Mouse (Mus musculus): ENCODE results near the gene Odam. TPM values are rescaled to one million over a fixed set of nuclear protein-coding genes. Genes with fewer than 3 reads are reported as not detected.

Gene Odam
- total RNA-seq (2021) = not detected

DNA sequence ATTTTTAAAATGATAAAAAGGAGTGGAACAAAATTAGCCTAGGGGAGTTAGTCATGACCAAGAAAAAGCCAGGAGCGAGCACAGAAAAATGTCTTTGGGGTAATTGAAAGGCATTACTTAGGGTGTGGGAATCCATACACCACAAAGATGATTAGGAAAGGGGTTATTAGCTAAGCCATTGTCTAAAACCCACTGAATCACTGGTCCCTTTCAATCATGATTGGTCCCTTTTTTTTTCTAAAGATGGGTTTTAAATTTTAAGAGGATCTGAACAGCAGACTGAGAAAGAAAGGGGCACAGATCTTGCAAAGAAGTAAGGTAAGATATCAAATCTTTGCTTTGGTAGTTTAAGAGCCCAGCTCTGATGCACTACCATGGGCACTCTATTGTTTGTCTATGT is at the start of gene Odam:
Gene Odam (plus strand): TSS at position 301 of the 400 bp plus-strand sequence.
- intact Hi-C loops (cut with DNase I) = no loop called here
- DNase-seq = no peak

DNA sequence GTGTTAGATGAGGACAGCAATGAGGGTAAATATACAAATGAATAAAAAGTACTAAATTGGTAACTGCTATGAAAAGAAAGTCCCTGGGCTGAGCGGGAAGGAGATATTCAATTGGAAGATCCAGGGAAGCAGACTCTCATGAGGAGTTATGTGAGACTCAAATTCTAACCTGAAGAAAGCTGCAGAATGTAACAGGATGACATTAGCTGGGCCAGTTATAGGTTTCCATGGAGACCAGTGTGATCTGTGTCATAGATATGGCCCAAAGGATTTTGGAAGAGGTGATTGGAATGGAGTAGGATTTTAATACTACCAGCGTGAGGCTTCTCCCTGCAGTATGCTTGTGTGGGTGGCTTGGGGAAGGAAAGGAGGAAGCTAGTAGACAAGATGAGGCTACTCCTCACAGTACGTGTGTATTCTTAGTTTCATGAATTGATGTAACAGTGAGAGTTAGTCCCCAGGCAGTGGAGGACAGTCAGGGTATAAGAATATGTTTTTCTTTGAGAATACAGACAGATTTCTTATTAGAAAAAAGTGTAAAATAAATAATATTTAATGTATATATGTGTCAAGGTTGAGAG is 29.6 kb upstream of the Odam start:
- intact Hi-C loops (cut with DNase I) = no loop called here
- DNase-seq = no peak

DNA sequence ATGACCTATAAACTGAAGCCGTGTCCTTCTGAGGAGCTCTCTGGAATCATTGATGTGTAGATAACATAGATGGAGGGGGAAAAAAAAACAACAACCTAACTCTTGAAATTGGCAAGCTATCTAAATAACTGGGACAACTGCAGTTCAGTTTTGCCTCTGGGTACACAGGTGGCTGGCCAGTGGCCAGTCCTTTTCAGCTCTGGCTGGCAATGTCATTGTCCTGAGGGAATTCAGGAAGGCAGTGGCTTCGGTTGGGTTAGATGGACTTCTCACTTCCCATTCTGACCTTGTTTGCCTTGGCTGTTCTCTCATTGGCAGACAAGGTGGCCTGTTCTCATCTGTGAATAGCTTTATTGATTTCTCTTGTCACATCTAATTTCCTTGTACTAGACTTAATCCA is 14.7 kb upstream of the Odam start:
- intact Hi-C loops (cut with DNase I) = no loop called here
- peak; percentile 57 for DNase-seq

DNA sequence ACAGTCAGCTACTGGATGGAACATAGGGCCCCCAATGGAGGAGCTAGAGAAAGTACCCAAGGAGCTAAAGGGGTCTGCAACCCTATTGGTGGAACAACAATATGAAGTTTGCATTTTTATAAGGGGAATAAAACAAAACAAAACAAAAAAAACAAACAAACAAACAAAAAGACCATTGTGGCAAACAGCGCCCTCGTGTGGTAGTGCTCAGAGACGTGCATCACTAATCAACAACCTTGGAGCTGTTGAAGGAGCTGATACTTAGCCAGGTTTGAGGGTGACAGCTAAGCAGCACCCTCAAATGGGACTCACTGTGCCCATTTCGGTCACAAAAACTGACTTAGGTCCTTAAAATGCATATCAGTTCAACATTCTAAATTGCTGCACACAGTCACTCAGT is 13.4 kb upstream of the Odam start:
- DNase-seq = no peak
- intact Hi-C loops (cut with DNase I) = no loop called here

DNA sequence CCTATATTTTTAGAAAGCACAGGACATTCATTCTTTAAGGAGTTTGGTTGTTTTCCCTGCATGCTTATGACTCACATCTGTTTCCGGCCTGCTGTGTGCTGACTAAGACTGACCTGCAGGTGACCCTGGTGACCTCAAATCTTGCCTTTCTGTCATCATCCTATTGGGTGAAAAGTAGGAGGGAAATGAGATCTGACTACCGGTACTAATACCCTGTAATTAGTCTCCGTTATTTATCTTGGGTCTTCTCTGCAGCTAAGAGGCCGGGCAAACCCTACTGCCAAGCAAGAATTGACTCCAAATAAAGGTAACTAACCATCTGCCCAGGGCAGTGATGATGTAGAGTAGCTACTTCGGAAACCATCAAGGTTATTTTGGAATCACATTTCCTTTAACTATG is 40.5 kb downstream of the Odam start, which contains the start of gene Csn3:
Gene Csn3 (plus strand): TSS at position 208 of the 400 bp plus-strand sequence.
- intact Hi-C loops (cut with DNase I) = no loop called here
- DNase-seq = no peak

DNA sequence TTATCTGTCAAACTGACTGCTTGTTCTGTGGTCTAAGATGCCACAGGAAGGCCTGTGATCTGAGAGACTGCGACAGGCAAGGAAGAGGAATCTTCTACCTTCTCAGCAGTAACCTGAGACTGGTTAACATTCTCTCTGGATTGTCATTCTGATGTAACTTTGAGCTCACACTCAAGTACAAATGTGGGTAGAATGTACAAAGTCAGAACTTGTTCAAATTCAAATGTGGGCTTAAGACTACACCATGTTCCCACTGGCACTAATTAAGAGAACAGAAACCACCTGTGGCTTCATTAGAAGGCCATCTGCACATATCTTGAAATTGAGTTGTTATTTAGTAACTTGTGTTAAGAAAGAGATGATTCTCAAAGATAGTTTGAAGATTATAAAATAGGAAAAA is 46.8 kb downstream of the Odam start:
- intact Hi-C loops (cut with DNase I) = no loop called here
- no peak for DNase-seq

DNA sequence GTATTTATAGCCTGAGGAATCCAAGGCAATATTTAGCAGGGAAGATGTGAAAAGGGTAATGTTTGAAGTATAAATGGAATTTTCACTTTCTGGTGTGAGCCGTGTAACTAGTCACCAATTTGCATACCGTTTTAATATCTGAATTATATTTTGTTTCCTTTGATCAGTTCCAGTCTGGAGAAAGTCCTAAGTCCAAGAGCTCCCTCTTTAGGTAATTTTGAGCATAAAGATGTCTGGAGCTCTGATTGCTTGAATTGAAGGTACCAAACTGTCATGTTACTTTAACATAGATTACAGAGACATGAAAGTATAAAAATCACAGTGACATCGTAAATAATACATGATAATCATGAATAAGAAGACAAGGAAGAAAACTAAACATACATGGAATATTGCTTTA is 55.9 kb downstream of the Odam start:
- intact Hi-C loops (cut with DNase I) = no loop called here

DNA sequence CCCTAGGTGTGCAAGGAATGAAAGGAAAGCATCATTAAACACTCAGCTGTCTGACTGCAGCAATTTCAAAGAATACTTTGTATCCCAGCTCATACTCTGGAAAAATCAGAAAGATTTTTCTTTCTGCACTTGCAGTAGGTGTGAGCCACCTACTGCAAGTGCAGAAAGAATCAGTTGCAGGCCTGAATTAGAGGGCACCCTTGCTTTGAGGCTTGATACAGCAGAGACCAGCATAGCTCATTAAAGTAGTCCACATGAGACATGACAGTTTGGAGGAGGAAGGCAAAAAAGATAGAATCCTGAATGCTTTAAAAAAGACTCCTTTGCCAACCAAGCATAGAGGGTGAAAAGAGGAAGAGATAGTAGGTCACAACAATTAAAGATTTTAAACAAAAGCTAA is 57.7 kb downstream of the Odam start:
- DNase-seq = no peak
- intact Hi-C loops (cut with DNase I) = no loop called here

More for the DNA sequence above, 55.9 kb downstream of the Odam start:
- no peak for DNase-seq

Other genes starting within 250 kb of the Odam start
- not detected for gene Csn1s1, start 218.8 kb upstream of the Odam start, total RNA-seq (2021)
- gene Csn2, start 185.4 kb upstream of the Odam start, total RNA-seq (2021) = not detected
- gene Csn1s2a, start 110.5 kb upstream of the Odam start, total RNA-seq (2021) = not detected
- not detected for gene Csn1s2b, start 76.9 kb upstream of the Odam start, total RNA-seq (2021)
- not detected for gene Prr27, start 59.3 kb upstream of the Odam start, total RNA-seq (2021)
- not detected for gene Csn3, start 40.5 kb downstream of the Odam start, total RNA-seq (2021)
- under 1 TPM in 1 of 2 experiments, not detected in 1; 0.22 TPM for gene 2310003L06Rik, start 84.4 kb downstream of the Odam start, total RNA-seq (2021)
- gene Gm28434, start 84.5 kb downstream of the Odam start, total RNA-seq (2021) = not detected
- gene Cabs1, start 94.4 kb downstream of the Odam start, total RNA-seq (2021) = not detected
- gene Smr3a, start 117.5 kb downstream of the Odam start, total RNA-seq (2021) = not detected
- not detected for gene Smr2, start 201.5 kb downstream of the Odam start, total RNA-seq (2021)
- gene Gm11116, start 226.5 kb downstream of the Odam start, total RNA-seq (2021) = not detected

Data from left cerebral cortex, postnatal 4 days (tissue).